Mouse (Mus musculus) embryonic fibroblast, embryonic 13.5 days (primary cell): Measurements from ENCODE around the gene Olfr910. TPM values are rescaled to one million over a fixed set of nuclear protein-coding genes. Genes with fewer than 3 reads are reported as not detected.

Experiments used
- H3K27ac ChIP-seq: 2 replicates; pipeline ENCODE4 v1.5.1; 2012; ENCODE audit warnings: low read length, control low read depth, inconsistent platforms; ENCODE audit not compliant: insufficient read depth
- H3K4me1 ChIP-seq: 2 replicates; pipeline ENCODE4 v1.6.1; 2011; ENCODE audit warnings: low read length; ENCODE audit not compliant: control insufficient read depth, insufficient read depth
- H3K4me3 ChIP-seq: 2 replicates; pipeline ENCODE4 v1.5.1; 2011; ENCODE audit warnings: mild to moderate bottlenecking, control low read depth, low read length; ENCODE audit not compliant: insufficient read depth
- CTCF ChIP-seq: IDR thresholded peaks from 2 replicates; pipeline ENCODE4 v1.5.1; 2011; ENCODE audit warnings: mild to moderate bottlenecking, control low read depth, low read length, moderate library complexity, borderline replicate concordance; ENCODE audit not compliant: insufficient read depth
- POLR2A ChIP-seq: IDR thresholded peaks from 2 replicates; pipeline ENCODE4 v1.6.1; 2011; ENCODE audit warnings: low read depth, mild to moderate bottlenecking, control low read depth, low read length, moderate library complexity
- polyA plus RNA-seq: library from polyadenylated mRNA; stranded (reverse); fragments of >200 nt; gene quantifications from 2 replicates; pipeline ENCODE4 v1.2.4, GENCODE M21; 2011; ENCODE audit warnings: low read depth; ENCODE audit not compliant: missing spikeins, insufficient read length

Gene Olfr910
- polyA plus RNA-seq: not detected in 2 replicates

DNA sequence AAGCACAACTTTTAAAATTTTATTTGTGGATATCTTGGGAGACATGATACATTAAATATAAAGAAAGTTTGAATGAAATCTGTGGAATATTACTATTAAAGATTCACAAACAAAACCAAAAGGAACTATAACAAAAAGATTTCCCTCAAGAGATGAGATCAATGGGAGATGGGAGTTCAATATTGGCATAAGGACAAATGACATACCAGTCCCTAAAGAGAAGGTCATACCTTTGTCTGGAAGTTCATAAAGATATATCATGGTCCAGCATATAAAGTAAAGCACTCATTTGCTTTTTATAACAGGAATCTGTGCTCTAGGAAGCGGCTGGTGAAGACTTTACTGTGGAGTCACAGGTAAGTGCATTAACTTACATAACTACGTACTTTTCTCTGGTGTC lies at the start of gene Olfr910:
TSS of gene Olfr910 (plus strand) at position 301 of the 400 bp plus-strand sequence.
- Histone ChIP-seq H3K4me3 (no peak within 1 kb of the TSS), H3K27ac (no peak within 1 kb of the TSS), H3K4me1 (no peaks in the 10 kb centered on the region)
- no peak for TF ChIP-seq CTCF
- no peak for TF ChIP-seq POLR2A

GRCm38 (mm10) chr9:38495501-38495900 lies 42.1 kb upstream of the Olfr910 start, which contains the start of gene Olfr907:
TSS of gene Olfr907 (plus strand) at chr9:38495801.
- no peak for TF ChIP-seq CTCF
- TF ChIP-seq POLR2A: no peak
- Histone ChIP-seq H3K4me1 (no peaks in the 10 kb centered on the region), H3K4me3 (no peak within 1 kb of the TSS), H3K27ac (no peak within 1 kb of the TSS)

GRCm38 (mm10) chr9:38512353-38512752 lies 25.3 kb upstream of the Olfr910 start:
- Histone ChIP-seq H3K4me1 (no peaks in the 10 kb centered on the region), H3K27ac (no peak overlapping the region), H3K4me3 (no peak overlapping the region)
- TF ChIP-seq POLR2A: no peak
- no peak for TF ChIP-seq CTCF

- H3K4me1 ChIP-seq: no peaks in the 10 kb centered on the region
- TF ChIP-seq POLR2A: no peak
- TF ChIP-seq CTCF: no peak
Observed at GRCm38 (mm10) chr9:38521280-38521679, 16.4 kb upstream of the Olfr910 start, which contains the start of gene Olfr911-ps1. TSS of gene Olfr911-ps1 (plus strand) at chr9:38521580.

GRCm38 (mm10) chr9:38579878-38580277 lies 42.2 kb downstream of the Olfr910 start, which contains the start of gene Olfr912:
TSS of gene Olfr912 (plus strand) at chr9:38580178.
- TF ChIP-seq POLR2A: no peak
- no peak for TF ChIP-seq CTCF
- no peaks in the 10 kb centered on the region for H3K4me1 ChIP-seq
- no peak within 1 kb of the TSS for H3K27ac ChIP-seq
- H3K4me3 ChIP-seq: no peak within 1 kb of the TSS

More at GRCm38 (mm10) chr9:38521280-38521679, 16.4 kb upstream of the Olfr910 start, which contains the start of gene Olfr911-ps1:
- Histone ChIP-seq H3K4me3 (no peak within 1 kb of the TSS), H3K27ac (no peak within 1 kb of the TSS)

Other genes starting within 250 kb of the Olfr910 start
- not detected in 2 replicates for gene Olfr896-ps1, start 246.7 kb upstream of the Olfr910 start, polyA plus RNA-seq
- not detected in 2 replicates for gene Olfr25, start 208.8 kb upstream of the Olfr910 start, polyA plus RNA-seq
- gene Olfr898, start 189.4 kb upstream of the Olfr910 start, polyA plus RNA-seq: not detected in 2 replicates
- gene Olfr250, start 171.0 kb upstream of the Olfr910 start, polyA plus RNA-seq: not detected in 2 replicates
- not detected in 2 replicates for gene Olfr251, start 160.8 kb upstream of the Olfr910 start, polyA plus RNA-seq
- gene Olfr147, start 136.2 kb upstream of the Olfr910 start, polyA plus RNA-seq: not detected in 2 replicates
- not detected in 2 replicates for gene Olfr901, start 108.4 kb upstream of the Olfr910 start, polyA plus RNA-seq
- not detected in 2 replicates for gene Olfr902, start 90.2 kb upstream of the Olfr910 start, polyA plus RNA-seq
- gene Olfr904, start 74.7 kb upstream of the Olfr910 start, polyA plus RNA-seq: not detected in 2 replicates
- 0.12 and 0.32 TPM in 2 replicates for gene Olfr905, start 66.7 kb upstream of the Olfr910 start, polyA plus RNA-seq
- gene Olfr906, start 50.8 kb upstream of the Olfr910 start, polyA plus RNA-seq: not detected in 2 replicates
- not detected in 2 replicates for gene Olfr907, start 42.0 kb upstream of the Olfr910 start, polyA plus RNA-seq
- not detected in 2 replicates for gene Olfr911-ps1, start 16.3 kb upstream of the Olfr910 start, polyA plus RNA-seq
- gene Olfr912, start 42.3 kb downstream of the Olfr910 start, polyA plus RNA-seq: 0.18 TPM in 1 of 2 replicates, not detected in the other
- gene Olfr913, start 54.9 kb downstream of the Olfr910 start, polyA plus RNA-seq: not detected in 2 replicates
- not detected in 2 replicates for gene Olfr914, start 67.3 kb downstream of the Olfr910 start, polyA plus RNA-seq
- gene Olfr916, start 122.0 kb downstream of the Olfr910 start, polyA plus RNA-seq: not detected in 2 replicates
- not detected in 2 replicates for gene Olfr917, start 128.0 kb downstream of the Olfr910 start, polyA plus RNA-seq
- gene Olfr918, start 136.8 kb downstream of the Olfr910 start, polyA plus RNA-seq: not detected in 2 replicates
- gene Olfr919, start 165.8 kb downstream of the Olfr910 start, polyA plus RNA-seq: not detected in 2 replicates
- gene Vwa5a, start 180.4 kb downstream of the Olfr910 start, polyA plus RNA-seq: 92.0 and 92.3 TPM in 2 replicates
- gene Olfr920, start 214.4 kb downstream of the Olfr910 start, polyA plus RNA-seq: 0.13 and 0.14 TPM in 2 replicates
- gene Olfr921, start 235.2 kb downstream of the Olfr910 start, polyA plus RNA-seq: not detected in 2 replicates